Mouse (Mus musculus): Measurements from ENCODE around the gene Slc4a1.

GRCm38 (mm10) chr11:102407834-102408215 is 41.8 kb upstream of the Slc4a1 start, which contains the start of gene Slc25a39:
- TF ChIP-seq CTCF (IDR thresholded peaks at IDR 0.05; ENCODE audit: low read depth), result peak; percentile 1; the same call in 1 of the 2 replicates
- TF ChIP-seq EP300 (IDR thresholded peaks at IDR 0.05; ENCODE audit: low read depth), result no peak
